Mouse (Mus musculus): Measurements from ENCODE around the gene Onecut1.

Onecut1 gene

DNA sequence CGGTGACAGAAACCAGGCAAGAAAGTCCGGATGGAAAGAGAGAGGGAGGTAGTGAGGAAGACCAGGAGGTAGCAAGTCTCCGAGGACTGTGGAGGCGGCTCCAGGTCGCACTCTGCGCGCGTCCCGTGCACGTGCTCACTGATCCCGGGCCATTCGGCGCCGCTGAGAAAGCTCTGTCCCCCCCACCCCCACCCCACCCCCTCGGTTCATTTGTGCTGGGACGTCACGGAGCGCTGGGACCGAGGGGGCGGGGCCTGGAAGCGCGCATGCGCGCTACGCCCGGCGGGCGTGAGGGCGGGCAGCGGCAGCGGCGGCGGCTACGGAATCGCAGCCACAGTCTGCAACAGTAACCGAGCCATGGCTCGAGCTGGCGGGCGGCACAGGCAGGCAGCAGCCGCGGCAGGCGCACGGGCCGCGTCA is at the start of gene Onecut1:
Gene Onecut1, plus strand, starts transcription at position 361 of the 420 bp plus-strand sequence.
- DNase-seq (ENCODE audit: low spot score), result no peak

DNA sequence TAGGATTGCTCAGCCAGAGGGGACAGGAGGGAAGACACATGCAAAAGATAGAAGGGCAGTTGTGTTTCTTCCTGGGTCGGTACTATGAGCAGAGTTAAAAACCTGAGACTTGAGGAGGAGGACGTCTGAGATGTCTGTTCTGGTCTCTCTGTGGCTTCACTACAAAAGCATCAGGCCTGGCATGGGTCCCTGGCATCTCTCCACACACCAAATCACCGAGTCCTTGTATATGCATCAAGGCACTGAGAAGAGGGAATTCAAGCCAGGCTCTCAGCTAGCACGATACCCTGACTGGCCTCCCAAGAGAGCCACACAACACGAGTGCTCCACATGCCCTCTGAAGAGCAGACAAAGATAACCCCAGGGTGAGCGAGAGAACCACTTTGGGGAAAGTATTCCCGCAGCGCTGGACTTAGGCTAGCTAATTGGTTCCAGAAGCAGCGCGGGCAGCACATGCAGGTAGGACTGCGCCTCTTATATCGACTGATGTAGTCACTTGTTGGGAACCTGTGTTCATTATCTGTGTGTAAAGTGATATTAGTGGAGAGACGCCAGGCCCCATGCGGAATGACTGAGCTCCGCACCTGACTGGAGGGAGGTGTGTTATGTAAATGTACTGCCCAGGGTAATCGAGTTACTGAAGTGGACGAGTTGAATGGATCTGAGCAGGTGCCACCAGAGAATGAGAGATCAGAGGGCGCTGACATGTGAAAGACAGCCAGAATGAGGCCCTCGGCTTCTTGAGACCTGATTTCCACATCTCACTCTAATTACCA is 41.8 kb upstream of the Onecut1 start:
- DNase-seq (ENCODE audit: low spot score), result no peak

DNA sequence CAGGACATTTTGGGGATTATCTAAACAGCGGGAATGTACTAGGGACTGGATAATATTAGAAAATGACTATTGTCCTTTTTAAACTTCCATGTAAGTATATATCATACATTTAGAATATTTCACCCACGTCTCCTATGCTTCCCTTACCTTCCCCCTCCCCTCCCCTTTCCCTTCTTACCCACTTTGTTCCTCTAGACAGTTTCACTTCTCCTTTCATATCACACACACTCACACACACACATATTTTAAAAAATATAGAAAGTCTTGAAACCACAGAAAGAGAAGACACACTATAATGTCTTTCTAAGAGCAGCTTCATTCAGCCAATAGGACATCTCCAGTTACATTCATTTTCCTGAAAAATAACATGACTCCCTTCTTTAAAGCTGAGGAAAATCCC is 36.6 kb upstream of the Onecut1 start:
- DNase-seq (ENCODE audit: low spot score), result no peak

DNA sequence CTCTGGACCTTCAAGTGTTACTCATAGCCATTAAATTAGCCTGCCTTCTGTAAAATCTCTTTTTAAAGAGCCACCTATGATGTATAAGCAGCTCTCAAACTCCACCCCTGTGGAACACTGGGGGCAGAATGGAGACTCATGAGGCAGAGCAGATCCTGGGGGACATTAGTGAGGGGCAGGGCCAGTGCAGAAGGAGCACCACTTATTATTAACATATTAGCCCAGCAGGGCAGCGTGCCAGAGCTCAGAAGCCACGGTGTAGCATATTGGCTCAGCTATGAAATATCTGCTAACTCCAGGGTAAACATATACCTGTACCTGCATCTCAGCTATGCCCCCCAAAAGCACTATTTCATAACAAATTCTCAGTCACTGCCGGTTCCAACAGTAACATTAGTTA is 32.5 kb upstream of the Onecut1 start:
- DNase-seq (ENCODE audit: low spot score), result no peak

DNA sequence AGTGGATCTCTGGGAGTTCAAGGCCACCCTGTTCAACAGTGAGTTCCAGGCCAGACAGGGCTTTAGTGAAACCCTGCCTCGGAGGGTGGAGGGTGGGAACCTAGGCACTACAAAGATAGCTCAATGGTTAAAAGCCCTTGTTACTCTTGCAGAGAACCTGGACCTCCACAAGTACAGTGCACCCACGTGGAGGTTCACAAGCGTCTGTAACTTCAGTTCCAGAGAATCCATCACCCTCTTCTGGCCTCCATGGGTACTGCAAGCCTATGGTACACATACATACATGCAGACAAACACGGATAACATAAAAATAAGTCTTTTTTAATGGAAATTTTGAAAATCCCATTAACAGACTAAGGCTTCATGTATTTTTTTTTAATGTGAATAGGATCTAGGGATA is 18.8 kb upstream of the Onecut1 start:
- no peak for DNase-seq (ENCODE audit: low spot score)

DNA sequence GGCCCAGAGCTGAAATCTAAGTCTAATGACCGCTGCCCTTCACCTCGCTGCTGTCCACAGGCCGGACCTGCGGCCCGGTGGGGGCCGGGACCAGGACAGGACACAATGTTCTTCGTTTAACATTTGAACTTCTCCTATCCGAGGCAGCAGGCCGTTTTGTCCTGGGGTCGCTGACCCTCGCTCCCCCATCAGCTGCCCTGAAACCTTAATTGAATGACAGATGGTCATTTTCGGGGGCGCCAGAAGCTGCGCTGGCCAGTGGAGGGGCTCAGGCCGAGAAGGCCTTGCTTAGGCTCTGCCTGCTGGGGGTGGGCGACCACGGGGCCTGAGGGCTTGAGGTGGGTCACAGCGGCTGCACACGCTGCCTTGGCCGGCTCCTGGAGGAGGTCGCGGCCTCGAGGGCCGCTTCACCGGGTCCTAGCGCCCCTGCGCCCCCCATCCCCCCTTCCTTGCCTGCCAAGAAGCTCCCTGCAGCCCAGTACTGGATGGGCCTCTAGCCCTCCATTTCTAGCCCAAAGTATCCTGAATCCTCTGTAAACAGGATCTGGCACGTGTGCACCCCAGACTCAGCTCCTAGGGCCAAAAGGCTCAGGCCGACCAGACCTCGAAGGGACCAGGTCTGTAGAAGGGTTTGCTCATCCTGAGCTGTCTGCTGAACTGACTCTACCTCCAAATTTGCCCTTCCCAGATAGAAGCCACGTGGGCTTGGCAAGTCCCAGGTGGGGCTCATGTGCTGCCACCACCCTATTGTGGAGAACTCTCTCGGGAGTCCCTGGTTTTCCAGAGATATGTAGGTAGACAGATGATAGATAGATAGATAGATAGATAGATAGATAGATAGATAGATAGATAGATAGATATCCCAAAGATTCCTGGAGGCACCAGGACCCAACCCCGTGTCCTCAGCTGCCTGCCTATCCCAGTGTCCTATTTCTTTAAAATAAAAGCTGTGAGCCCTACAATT is 14.6 kb upstream of the Onecut1 start:
- DNase-seq (ENCODE audit: low spot score), result no peak

DNA sequence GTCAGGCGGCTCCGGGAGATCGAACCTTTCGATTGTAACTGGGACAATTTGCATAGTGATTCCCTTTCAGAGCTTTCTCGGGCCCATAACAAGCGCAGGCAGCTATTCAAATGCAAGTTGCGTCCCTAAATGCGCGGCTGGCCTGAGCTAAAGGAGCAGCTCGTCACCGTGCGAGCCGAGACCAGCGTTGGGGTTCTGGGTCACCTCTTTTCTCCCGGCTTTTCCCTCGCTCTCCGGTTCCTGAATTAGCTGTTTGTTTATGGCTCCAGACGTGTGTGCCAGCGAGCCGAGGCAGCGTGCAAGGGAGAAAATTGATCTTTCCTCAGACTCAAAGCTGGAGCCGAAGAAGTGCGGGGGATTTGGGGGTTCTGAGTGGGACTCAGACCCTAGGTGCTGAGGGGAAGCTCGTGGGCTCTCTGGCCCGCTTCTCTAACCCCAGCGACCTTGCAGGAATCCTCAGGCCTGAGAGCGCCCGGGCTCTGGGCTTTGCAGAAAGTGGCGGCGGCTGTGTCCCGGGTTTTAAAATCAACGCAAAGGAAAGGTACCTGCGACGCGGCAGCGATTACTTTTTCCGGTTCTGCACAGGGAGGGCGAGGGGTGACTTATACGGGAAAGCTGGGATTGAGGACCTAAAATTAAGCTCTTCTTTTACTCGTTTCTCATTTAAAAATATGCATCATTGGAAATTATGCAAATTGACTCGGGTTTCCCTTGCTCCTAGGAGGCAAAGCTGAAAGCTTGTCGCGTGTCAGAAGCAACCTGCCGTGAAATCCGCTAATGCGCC is 13.1 kb upstream of the Onecut1 start:
- no peak for DNase-seq (ENCODE audit: low spot score)

DNA sequence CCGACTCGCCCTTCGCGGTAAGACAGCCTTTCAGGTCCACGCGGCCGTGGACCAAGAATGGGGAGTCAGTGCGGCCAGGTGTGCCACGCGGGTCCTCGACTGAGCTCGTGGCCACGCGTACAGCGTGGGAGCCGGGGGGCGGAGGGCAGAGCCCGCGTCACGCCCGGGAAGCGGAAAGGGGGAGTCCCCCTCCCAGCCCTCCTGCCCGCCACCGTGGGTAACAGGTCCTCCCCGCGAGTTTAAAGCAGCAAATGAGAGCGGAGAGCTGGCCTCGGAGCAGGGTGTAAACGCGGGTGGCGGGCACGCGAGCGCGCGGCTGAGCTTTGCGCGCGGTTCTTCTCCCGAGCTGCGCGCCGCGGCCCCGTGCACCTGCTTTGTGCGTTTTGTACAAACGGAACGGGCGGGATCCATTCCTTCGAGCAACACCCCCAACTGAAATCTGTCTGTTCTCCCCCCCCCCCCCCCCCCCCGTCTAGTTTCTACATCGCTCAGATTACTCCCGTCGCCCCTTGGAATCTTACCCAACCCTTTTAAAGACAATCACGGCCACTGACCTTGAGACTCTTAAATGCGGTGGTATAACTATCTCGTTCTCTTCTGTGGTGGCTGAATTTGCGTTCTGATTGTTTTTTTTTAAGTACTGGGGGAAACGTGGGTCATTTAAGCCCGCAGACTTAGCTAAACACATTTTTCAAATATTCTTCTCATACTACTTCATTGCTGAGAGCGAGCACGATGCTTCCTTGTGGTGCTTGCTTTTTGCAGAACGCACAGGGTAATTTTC is 12.3 kb upstream of the Onecut1 start:
- no peak for DNase-seq (ENCODE audit: low spot score)

DNA sequence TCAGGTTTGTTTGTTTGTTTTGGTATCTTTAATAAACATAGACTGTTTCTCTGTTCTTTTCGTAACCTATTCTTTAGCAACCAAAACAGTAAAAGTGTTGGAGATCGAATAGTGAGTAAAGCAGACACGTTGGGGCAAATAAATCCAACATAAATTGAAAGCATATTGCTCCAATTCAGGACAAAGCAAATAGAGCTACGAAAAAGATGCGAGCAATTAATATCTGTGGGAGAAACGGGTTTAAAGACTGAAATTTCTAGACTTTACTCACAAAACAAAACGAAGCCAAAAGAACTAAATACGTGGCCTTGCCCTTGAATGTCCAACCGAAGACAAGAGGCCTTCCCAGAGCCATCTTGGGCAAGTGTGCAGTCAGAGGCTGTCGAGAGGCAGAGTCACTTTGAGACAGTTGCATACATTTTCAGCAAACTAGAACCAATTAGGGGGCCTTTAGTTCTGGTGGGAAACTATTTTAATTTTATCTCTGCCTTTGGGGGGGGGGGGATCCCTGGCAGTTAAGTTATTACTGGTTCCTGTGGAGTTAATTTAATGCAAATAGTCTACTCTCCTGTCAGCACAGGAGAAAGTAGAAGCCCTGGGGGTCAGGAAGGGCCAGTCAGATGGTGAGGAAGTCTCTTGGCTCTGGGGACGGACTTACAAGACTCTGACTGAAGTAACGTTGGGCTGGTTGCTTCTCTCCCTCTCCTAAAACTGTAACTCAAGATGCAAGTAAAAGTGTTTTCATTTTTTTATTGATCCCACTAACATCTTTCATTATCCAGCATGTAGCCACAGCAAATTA is 11.5 kb upstream of the Onecut1 start:
- no peak for DNase-seq (ENCODE audit: low spot score)

DNA sequence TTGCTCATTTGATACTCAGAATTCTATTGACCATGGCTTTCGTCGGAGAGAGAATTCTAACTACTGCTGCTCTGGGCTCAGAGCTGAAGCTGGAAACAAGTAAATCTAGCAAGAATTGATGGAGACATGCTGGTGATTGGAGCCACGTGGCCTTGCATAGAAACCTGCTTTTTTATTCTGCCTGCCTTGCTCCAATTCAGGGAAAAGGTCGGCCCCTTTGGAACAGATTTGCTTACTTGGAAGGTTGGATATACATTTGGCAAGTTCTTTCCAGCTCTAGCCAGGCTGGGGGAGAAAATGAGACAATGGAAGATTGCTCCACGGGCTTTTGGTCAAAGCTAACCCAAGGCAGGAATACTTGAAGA is 11.0 kb upstream of the Onecut1 start:
- DNase-seq (ENCODE audit: low spot score), result no peak

DNA sequence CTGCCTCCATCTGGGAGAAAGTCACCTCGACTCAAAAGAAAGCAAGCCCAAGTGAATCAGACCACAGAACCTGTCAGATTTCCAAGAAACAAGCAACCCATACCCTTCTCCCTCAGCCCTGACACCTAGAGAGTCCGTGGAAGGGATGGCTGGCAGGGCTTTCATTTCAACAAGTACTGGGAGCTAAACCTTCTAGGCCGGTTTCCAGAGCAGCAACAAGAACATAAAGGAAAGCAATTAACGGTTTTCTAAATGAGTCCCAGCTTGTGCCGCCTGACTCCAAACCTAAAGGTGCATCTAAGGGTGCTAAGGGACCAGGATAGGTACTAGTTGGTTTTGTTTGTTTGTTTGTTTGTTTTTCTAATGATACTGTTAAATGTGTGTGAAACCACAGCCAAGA is 10.1 kb upstream of the Onecut1 start:
- no peak for DNase-seq (ENCODE audit: low spot score)

DNA sequence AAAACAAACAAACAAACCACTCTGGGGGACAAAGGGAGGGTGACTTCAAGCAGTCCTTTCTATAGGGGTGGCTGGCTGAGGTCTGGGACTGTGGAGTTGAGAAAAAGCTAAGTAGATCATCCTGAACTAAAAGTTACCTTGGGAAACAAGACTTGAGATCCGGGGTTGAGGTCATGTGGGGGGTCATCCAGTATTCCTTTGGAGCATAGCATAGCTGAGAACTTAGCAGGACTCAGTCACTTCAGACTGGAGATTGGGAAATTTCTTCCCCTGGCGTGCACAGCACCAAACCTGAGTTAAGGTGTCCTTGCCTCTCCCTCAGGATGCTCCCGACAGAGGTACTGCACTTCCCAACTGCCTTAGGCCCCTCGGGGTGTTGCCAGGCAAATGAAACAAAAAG is 9.4 kb upstream of the Onecut1 start:
- DNase-seq (ENCODE audit: low spot score), result no peak

DNA sequence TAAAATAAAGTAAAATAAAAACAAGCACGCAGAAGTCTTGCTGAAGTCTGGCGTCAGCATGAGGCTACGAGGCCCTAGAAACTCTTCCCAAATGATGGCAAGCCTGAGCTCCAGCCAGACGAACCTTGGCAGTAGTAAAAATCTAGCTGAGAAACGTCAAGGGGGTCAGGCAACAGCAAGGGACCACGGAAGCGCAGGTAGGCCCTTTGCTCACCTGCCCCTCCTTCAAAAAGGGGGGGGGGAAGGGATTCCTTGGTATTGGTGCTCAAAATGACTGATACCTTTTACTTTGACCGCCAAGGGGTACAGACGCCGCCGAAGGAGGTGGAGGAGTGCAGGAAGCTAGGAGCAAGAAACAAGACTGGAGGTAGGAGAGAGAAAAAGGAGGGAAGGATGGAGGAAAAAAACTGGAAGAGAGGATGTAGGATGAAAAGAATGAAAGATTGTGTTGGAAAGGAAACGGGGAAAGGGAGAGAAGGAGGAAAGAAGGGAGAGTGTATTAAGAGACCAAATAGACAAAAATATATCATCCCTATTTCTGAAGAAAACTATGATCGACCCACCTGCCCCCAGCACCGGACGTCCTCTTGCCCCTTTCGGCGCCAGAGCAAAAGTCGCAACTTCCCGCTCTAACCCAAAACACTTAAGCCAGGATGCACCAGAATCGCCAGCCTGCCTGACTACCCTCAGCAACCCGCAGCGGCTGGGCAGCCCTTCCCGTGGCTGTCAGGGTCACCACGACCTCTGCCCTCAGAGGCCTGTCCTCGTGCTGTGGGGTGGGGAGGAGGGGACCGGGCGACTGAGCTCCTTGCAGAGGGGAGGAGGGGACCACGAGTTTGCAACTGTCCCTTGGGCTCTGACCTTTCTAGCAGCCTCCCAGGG is 8.3 kb upstream of the Onecut1 start:
- DNase-seq (ENCODE audit: low spot score), result no peak

DNA sequence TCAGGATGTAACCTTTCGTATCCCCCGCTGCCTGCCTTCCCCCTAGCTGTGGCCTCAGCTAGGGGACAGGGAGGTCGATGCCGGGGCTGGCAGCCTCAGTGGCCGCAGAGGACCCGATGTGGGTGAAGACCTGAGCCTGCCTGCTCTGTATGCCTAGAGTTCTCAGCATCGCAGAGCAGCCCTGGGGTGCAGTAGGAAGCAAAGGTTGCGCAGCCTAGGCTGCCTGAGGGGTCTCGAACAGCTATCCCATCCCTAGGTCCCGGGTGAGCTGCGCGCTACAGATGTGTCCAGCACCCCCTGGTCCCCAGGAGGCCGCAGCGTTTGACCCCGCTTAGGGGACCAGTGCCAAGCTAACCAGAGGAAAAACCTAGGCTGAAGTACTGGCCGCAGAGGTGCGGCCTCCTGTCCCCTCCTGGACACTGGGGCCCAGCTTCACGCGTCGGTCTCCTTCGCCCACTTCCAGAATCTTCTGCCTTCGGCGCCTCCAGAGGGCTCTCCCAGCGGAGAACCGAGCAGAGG is 7.6 kb upstream of the Onecut1 start:
- DNase-seq (ENCODE audit: low spot score), result no peak

DNA sequence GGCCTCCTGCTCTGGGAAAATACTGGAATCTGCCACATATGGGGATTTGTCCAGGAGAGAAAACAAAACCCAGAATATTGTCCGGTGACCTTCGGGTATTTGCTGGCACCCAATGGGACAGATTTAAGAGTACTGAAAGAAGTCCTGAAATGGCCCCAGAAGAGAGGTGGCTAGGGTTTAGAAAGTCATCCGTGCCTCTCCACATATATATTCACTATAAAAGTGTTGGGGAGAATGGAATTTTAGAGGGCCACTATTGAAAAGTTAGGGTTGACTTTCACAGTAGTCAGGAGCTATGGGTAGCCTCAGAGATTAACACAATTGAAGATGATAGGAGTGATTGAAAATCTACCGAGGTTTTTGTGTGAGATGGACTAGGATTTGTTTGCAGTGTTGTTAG is 6.3 kb upstream of the Onecut1 start:
- DNase-seq (ENCODE audit: low spot score), result no peak

DNA sequence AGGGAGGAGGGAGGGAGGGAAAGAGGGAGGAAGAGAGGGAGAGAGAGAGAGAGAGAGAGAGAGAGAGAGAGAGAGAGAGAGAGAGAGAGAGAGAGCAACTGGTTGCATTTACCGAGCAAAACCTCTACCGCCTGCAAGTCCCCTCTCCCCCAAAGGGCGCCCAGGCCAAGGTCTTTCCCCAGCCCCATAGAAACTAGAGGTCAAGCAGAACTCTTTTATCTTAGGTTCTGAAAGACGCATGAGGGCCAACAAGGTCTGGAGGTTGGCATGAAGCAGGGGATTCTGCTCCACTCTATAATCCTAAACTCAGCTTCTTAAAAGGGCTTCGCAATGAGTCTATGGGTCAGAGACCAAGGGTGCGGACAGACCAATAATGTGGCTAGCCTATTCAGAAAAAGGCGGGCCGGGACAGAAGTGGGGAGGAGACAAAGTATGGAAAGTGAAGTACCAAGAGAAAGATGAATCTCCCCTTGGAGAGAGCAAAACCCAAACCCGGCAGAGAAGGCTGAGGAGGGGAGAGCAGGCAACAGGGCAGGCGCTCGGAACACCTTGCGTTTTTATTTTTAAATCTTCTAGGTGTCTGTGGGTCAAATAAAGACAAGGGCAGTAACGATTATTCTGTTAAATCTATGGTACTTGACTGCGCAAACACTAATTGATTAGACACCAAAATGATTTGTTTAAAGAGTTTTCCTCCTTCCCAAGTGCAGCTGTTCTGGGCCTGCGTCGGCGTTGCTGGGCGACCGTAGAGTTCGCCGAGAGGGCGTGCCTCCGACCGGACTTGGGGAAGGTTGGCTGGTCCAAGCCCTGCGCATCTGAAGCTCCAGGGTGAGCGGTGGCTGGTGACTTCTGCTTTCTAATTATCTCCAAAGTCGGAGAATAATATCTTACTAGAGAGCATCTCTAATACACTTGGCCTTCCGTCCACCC is 4.9 kb upstream of the Onecut1 start:
- DNase-seq (ENCODE audit: low spot score), result no peak

DNA sequence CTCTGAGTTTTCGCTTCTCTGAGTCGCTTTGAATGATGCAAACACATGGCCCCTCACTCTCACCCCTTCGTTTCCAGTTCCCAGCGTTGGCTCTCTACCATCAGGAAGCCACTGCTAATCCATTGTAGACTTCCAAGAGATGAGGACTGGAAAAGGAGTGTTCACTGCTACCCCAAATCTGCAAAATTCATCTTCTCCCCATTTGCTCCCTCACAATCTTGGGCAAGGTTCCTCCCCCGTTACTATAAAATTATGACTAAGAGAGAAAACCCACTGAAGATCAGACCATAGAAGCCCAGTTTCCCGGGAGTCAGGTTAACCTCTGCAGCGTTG is 4.2 kb upstream of the Onecut1 start:
- no peak for DNase-seq (ENCODE audit: low spot score)

DNA sequence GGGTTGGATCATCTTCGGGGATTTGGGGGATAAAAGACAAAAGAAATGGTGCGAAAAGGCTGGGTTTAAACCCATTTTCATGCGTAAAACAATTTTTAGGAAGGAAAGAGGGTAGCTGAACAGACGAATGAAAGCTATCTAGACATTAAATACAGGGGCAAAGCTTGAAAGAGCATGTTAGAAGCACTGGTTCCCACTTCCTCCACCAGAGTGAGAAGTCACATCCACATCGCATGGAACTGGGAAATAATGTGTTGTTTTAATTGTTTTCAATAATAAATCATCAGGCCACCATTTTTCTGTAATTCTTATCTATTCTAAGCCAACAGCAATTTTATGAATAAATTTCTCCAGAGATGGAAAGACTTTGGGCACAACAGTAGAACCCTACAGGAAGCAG is 3.6 kb upstream of the Onecut1 start:
- DNase-seq (ENCODE audit: low spot score), result no peak

DNA sequence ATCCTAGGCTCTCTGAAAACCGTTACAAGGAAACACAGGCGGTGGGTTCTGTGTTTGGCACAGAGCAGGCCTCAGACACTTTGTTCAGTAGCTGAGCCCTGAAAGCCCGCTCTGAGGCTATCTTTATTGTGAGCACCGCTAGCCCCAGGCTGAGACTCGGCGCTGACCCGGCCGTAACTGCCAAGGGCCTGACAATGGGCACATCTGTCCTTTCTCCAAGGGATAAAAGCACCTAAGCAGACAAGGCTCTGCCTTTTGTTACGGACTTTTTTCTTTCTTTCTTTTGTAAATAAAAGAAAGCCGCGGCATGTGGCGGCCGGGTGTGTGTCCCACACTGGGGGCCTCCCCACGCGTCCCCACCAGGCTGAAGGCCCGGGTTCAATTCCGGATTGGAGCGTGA is 1.3 kb upstream of the Onecut1 start:
- DNase-seq (ENCODE audit: low spot score), result no peak

Measured in urinary bladder, postnatal 10 days (tissue).